Mouse (Mus musculus): ENCODE measurements around the gene Prkcq. TPM values are rescaled to one million over a fixed set of nuclear protein-coding genes. Genes with fewer than 3 reads are reported as not detected.

Prkcq gene
- polyA plus RNA-seq, 1 experiment from 2014 or later, result 9.4 TPM

DNA sequence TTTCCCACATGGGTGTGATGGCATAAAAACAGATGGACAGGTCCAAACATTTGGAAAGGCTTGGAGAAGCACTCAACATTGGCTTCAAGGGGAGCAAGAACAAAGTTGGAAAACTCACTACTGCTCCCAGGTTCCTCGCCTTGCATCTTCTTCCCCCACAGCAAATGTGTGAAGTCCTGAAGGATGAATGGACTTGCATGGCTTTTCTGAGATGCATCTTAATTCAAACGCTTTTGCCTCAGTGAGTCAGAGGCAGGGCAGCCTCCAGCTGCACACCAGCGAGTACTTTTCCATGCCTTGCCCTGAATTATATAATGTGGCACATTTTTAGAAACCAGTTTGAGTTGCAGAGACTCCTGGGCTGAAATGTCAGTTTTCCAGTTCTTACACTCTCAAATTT, 175.9 kb downstream of the Prkcq start:
- Histone ChIP-seq H3K9me3 (no peaks in the 10 kb centered on the region), H3K4me3 (no peak overlapping the region), H3K27me3 (no peaks in the 10 kb centered on the region), H3K9ac (no peak overlapping the region), H3K36me3 (no peaks in the 10 kb centered on the region), H3K27ac (replicated peaks) (no peak overlapping the region), H3K4me2 (no peak overlapping the region), H3K4me1 (replicated peaks) (no peaks in the 10 kb centered on the region)
- no peak for ATAC-seq (ENCODE audit: low read depth)
- WGBS, result 85% methylated on average over 3 of the region's 3 CpGs
